Mouse (Mus musculus) kidney, adult 18-20 months (tissue): ENCODE measurements at regions not wholly inside any gene's neighbourhood (a gene's known extent, or its start where the extent isn't known, plus 50 kb on each side); places are given as distances from the start of the nearest gene placed in this dataset.

Experiments used
- DNase-seq: peaks from one replicate; pipeline ENCODE4 v3.0.0; 2021

DNA sequence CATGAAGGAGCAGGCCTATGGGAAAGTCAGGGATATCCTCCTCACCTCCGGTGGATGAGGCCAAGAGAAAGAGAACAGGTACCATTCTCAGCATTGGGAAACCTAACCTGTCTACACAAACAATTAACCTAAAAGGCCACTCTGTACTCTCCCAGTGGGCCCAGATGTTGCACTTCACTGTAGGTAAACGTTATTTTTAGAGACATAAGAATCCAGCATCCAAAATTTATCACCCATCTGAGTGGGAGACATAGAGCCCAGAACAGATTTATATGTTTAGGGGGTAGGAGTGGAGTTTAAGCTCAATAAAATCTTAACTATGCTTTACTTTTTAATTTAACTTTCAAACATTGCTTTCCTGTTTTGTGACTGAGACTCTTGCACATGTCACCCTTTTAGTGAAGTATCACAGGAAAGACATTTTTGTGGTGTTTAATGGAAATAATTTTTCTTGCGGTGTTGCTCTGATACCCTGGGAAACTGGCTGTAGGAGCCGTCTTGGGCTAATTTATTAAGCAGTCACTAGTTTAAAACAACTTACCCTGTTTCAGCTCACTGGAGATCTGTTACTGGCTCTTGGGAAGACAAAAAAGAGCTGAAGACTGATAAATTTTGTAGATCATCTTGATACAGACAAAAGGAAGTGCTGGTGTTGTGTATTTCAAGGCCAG is 123.9 kb upstream of the Bmp4 start:
- DNase-seq: no peak

DNA sequence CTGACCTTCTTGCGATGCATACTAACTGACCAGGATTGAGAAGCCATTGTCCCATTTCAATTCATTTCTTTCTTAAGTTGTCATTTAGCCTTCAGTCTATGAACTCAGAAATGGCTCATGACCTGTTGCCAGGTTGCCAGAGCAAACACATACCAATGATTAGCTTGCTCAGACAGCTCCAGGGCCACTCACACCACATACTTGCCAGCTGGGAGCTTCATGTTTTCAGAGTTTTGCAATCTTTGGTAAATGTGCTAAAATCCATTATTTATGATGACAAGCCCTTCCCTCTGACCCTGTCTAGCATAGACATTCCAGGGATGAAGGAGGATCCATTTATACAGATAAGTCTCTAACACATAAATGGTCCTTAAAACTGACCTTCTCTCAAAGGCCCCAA is 121.6 kb upstream of the Bmp4 start:
- no peak for DNase-seq

DNA sequence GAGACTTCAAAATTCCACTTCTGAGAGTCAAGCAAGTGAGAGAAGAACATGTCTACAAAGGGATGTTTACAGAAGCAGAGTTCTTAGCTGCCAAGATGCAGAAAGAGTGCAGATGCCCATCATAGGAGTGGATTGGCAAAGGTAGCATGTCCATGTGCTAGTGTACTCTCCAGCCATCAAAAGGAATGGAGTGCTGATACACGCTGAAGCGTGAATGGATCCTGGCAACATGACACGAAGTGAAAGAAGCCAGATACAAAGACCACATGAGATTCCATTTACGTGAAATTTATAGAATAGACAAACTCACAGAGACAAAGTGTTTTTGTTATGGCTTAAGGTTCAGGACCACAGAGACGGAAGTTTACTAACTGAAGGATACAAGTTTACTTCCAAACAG is 118.4 kb upstream of the Bmp4 start:
- no peak for DNase-seq

DNA sequence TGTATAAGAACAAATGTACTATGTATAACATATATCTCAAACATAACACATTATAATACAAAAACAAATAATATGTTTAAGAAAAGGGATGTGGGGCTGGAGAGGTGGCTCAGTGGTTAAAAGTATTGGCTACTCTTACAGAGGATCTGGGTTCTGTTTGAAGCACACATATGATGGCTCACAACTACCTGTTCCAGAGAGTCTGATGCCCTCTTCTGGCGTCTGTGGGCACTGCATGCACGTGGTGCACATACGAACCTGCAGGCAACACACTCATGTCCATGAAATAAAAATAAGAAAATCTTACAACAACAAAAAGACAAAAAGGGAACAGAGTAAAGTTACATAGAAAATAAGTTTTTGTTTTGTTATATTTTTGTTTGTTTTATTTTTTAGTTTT is 114.8 kb upstream of the Bmp4 start:
- DNase-seq: no peak

DNA sequence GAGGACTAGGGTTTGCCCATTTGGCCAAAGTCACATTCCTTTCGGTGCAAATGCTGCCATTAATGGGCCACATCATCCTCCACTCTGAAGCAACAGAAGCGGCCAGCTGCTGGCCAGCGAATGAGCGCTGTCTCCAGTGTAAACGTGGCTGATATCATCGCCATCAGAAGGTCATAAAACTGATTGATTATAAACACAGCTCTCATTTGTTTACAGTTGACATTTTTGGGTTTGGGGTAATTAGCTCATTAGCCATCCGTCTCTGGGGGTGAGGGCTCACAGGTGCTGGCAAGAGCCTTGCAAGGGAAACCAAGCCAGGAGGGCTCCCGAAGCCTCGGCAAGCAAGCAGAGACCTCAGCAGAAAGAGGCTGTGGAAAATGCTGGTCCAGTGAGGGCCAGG is 101.1 kb upstream of the Bmp4 start:
- DNase-seq: no peak

DNA sequence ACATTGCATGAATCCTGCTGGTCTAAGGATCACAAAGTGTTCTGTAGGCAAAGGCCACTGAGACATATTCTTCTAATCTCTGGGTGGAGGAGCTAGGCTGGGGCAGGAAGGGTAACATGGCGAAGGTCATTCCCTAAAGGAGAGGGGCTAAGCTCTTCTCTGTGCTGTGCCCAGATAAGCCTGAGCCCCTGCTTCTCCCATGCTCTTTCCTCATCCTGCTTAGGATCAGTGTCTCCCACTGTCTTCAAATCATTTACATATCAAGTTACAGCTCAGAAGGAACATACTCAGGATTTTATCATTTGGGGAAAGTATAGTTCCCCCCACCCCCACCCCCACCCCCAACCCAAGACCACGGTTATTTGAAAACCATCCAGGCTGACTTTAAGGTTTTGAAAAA is 100.7 kb upstream of the Bmp4 start:
- DNase-seq: no peak

DNA sequence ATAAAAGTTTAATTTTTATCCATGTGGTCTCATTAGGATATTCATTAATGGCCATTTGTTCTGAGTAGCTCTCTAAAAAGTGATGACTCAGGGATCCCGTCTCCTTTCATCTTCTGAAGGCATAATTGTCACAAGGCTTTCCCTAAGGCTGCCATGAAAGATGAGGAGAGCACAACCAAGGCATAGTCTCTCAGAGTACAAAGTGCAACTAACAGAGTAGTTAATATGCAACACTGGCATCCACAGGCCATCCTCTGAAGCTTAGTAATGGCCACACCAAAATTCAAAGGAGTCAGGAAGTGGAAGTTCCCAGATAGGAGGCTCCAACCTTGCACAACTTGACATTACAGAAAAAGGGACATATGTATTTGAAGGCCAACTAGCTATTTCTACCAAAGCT is 97.1 kb upstream of the Bmp4 start:
- no peak for DNase-seq

DNA sequence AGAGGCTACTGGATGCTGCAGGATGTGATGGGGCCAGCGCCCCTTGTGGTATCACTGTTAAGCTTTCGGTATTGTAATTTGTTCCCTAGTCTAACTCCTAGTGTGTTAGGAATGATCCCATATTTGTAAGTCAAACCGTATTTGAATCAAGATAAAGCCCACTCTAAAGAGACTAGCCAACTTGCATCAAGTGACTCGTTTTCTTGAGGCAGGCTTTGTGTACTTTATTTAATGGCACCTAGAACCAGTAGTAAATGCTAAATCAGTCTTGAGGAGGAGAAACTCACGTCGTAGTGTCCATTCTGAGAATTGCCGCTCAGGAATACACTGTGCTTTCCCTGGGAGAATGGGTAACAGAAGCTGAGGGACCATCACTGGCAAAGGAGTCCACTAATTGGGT is 89.9 kb upstream of the Bmp4 start:
- DNase-seq: no peak

DNA sequence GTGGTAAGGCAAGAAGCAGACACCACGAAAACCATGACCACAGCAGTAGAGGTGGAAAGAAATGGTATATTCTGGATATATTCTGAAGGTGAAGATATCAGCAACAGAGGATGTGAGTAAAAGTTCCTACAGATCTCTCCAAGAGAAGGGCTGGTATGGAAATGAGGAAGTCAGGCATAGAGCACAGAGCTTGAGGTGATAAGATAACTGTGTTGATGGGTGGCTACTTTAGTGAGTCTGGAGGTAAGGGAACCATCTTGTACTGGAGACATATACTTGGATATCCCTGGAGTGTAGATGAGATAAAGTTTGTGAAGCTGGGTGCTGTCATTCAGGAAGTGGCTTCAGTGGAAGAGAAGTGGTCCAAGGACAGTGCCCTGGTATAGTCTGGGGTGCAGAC is 85.5 kb upstream of the Bmp4 start:
- DNase-seq: no peak

DNA sequence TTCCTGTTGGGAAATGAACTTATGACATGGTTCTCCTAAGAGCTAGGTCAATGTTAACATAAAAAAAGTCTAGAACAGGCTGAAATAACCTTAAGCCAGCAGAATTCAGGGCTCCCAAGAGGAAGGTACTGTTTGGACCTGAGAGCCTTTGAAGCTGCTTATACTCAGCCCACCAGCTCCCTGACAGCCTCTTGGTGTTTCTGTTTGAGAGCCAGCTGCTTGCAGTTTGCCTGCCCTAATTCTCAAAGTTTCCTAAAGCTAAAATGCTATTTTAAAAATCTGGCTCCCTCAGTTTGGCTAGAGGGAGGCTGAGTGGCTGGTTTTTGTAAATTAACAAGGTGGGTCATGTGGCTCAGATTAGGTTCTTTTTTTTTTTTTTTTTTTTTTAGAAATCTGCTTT is 72.5 kb upstream of the Bmp4 start:
- DNase-seq: no peak

DNA sequence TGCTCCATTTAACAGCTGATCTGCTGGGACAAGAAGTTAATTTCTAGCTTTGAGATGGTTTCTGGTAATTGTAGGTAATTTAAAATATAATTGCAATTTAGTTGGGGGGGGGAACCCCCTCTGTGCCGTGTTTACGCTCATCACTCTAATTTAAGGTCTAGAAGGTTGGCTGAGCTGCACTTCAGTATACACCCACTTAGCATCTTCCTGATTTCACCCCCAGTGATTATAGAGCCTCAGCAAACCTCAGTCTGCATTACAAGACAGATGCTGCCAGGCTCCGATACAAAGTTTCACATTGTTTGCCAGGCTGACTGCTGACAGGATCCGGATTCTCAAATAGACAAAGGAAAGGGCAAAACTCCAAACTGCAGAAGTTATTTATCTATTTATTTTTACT is 71.5 kb upstream of the Bmp4 start:
- DNase-seq: no peak

DNA sequence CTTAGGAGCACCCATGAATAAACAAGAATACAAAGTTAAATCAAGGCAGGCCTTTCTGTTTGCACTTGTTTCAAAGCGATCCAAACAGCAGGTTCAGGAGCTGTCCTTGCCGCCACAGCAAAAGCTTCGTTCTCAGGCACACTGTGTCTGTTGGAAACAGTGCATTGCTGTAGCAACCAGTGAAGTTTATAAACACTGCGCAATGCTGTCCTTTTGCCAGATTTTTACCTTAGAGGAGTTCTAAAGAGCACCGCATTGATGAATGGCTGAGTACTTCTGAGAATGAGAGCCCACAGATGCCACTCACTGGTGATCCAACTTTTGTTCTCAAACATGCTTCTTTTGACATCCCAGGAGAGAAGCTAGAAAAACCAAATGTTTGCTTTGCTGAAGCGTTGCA is 64.0 kb upstream of the Bmp4 start:
- no peak for DNase-seq

DNA sequence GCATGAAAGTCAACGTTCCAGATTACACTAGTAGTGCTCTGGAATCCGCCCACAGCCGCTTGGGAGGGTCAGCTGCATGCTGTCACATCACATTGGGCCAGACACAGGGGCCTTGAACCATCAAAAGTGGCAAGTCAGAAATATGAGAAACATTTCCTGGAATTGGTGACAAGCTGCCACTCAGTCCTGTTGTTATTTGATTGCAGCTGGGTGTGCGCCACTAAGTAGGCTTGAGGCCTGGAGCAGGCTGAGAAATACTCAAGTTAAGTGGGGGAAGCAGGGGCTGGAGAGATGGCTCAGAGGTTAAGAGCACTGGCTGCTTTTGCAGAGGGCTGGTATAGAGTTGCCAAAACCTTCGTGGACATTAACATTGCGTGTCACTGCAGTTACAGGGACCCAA is 51.2 kb upstream of the Bmp4 start:
- no peak for DNase-seq
